Mouse (Mus musculus) liver, embryonic 14.5 days (tissue): ENCODE results near the gene Map2k5. TPM values are rescaled to one million over a fixed set of nuclear protein-coding genes. Genes with fewer than 3 reads are reported as not detected.

Experiments used
- ATAC-seq: fragments of 200-750 bp; cut with Nextera tagmentation; 2 replicates; pipeline ENCODE4 v1.8.0; 2017; ENCODE audit warnings: moderate number of reproducible peaks, mild to moderate bottlenecking, moderate library complexity; ENCODE audit not compliant: insufficient read depth
- DNase-seq, 3 experiments: peaks; one replicate each; pipeline ENCODE4 v3.0.0-alpha.2; 2012 to 2013; ENCODE audit warnings: low read depth in 3 of 3, low spot score in 3 of 3
- H3K27ac ChIP-seq: fragments of 300-500 bp; sonication (generic); 2 replicates; pipeline ENCODE4 v1.5.1; 2014; ENCODE audit warnings: moderate library complexity, mild to moderate bottlenecking, control low read depth, inconsistent platforms
- H3K27me3 ChIP-seq: fragments of 300-500 bp; sonication (generic); 2 replicates; pipeline ENCODE4 v1.6.1; 2014; ENCODE audit warnings: mild to moderate bottlenecking, low read length, moderate library complexity; ENCODE audit not compliant: control insufficient read depth, insufficient read depth
- H3K36me3 ChIP-seq: fragments of 300-500 bp; sonication (generic); replicated peaks from 2 replicates; pipeline ENCODE4 v1.6.1; 2014; ENCODE audit warnings: low read depth; ENCODE audit not compliant: control insufficient read depth, insufficient read depth
- H3K4me1 ChIP-seq, 2 experiments: fragments of 200-500 bp in 1 of 2; fragments of 300-500 bp in 1 of 2; sonication (generic) in 1 of 2; replicated peaks; 2 replicates each; pipeline ENCODE4 v1.6.1; 2012 to 2014; ENCODE audit warnings: antibody characterized with exemption in 1 of 2, inconsistent platforms in 1 of 2, low read length in 1 of 2; ENCODE audit not compliant: control insufficient read depth in 2 of 2, insufficient read depth in 2 of 2
- H3K4me2 ChIP-seq: fragments of 300-500 bp; sonication (generic); 2 replicates; pipeline ENCODE4 v1.6.1; 2014; ENCODE audit warnings: low read depth, mild to moderate bottlenecking, control low read depth, moderate library complexity
- H3K4me3 ChIP-seq, 2 experiments: fragments of 200-500 bp in 1 of 2; fragments of 300-500 bp in 1 of 2; sonication (generic) in 1 of 2; 2 replicates each; pipeline ENCODE4 v1.5.1; 2012 to 2014; ENCODE audit warnings: low read depth in 2 of 2, low read length in 2 of 2, mild to moderate bottlenecking in 2 of 2, control low read depth in 1 of 2, inconsistent platforms in 1 of 2, moderate library complexity in 1 of 2; ENCODE audit not compliant: insufficient read depth in 1 of 2
- H3K9ac ChIP-seq: fragments of 300-500 bp; sonication (generic); replicated peaks from 2 replicates; pipeline ENCODE4 v1.6.1; 2014; ENCODE audit warnings: mild to moderate bottlenecking, control low read depth, moderate library complexity
- H3K9me3 ChIP-seq: fragments of 300-500 bp; sonication (generic); 2 replicates; pipeline ENCODE4 v1.6.1; 2016; ENCODE audit warnings: low read length, mixed read lengths; ENCODE audit not compliant: control insufficient read depth
- CTCF ChIP-seq: IDR thresholded peaks from 2 replicates; pipeline ENCODE4 v1.5.1; 2016; ENCODE audit warnings: antibody characterized with exemption, low read depth, control low read depth
- EP300 ChIP-seq: IDR thresholded peaks from 2 replicates; pipeline ENCODE4 v1.6.1; 2016; ENCODE audit warnings: antibody characterized with exemption, low read depth
- WGBS: fragments of 180-500 bp; shearing (Covaris S2); extraction: QIAGEN DNeasy Blood & Tissue Kit; methylation state at CpG from one replicate; pipeline ENCODE4 v1.1.7; 2014; ENCODE audit not compliant: insufficient replicate concordance; 5-methylcytosine and 5-hydroxymethylcytosine counted together
- polyA plus RNA-seq, 2 experiments: library from polyadenylated mRNA; depleted of rRNA in 1 of 2; stranded (reverse) in 1 of 2; unstranded in 1 of 2; fragments of >200 nt; fragmentation: Nextera tagmentation in 1 of 2; extraction: Ambion mirVana in 1 of 2; gene quantifications; 2 replicates each; pipeline versions ENCODE4 v1.2.1 to v1.2.3; 2012 to 2014

The Map2k5 gene
- polyA plus RNA-seq, 2 experiments, result 6.1 to 7.4 TPM

- ATAC-seq (no peak), DNase-seq (no peak)
- H3K4me1 ChIP-seq, result peaks cover 0 to 4% of the 10 kb centered on the region in 2 experiments; a peak in 1 of 4 replicates
- TF ChIP-seq CTCF (no peak), EP300 (no peak)
- H3K4me2 ChIP-seq, result no peak overlapping the region
- H3K4me3 ChIP-seq, result no peak overlapping the region
- no peaks in the 10 kb centered on the region for H3K36me3 ChIP-seq
- peaks cover 81% of the 10 kb centered on the region for H3K27me3 ChIP-seq
- no peaks in the 10 kb centered on the region for H3K9me3 ChIP-seq
- H3K9ac ChIP-seq, result no peak overlapping the region
- H3K27ac ChIP-seq, result no peak overlapping the region
- 4% methylated on average over 11 of the region's 11 CpGs for WGBS
These were observed 242.3 kb downstream of the Map2k5 start for GRCm38 (mm10) chr9:63135356-63135755.

- WGBS, result 9% methylated on average over 6 of the region's 6 CpGs
- peak overlapping the region; percentile 53 for H3K4me2 ChIP-seq
- peak overlapping the region; percentile 23 to 36; a peak in 2 of 4 replicates for H3K4me3 ChIP-seq
- no peaks in the 10 kb centered on the region for H3K9me3 ChIP-seq
- DNase-seq (no peak), ATAC-seq (no peak)
- no peak overlapping the region for H3K27ac ChIP-seq
- no peak overlapping the region for H3K9ac ChIP-seq
- peaks cover 0 to 4% of the 10 kb centered on the region in 2 experiments; a peak in 1 of 4 replicates for H3K4me1 ChIP-seq
- no peaks in the 10 kb centered on the region for H3K36me3 ChIP-seq
- TF ChIP-seq EP300 (no peak), CTCF (no peak)
- peaks cover 64% of the 10 kb centered on the region for H3K27me3 ChIP-seq
These were observed 244.0 kb downstream of the Map2k5 start for GRCm38 (mm10) chr9:63133659-63134058.

- Histone ChIP-seq H3K36me3 (no peaks in the 10 kb centered on the region), H3K4me3 (peak overlapping the region; percentile 52 to 69), H3K9ac (peak overlapping the region; percentile 31), H3K9me3 (no peaks in the 10 kb centered on the region), H3K4me1 (peaks cover 0 to 4% of the 10 kb centered on the region in 2 experiments; a peak in 1 of 4 replicates), H3K4me2 (peak overlapping the region; percentile 69), H3K27ac (no peak overlapping the region), H3K27me3 (peaks cover 57% of the 10 kb centered on the region)
- TF ChIP-seq CTCF (no peak), EP300 (no peak)
- WGBS, result 1% methylated on average over 48 of the region's 48 CpGs
- ATAC-seq (peak; percentile 99), DNase-seq (peak; percentile 68 to 75 (median 72))
These were observed 244.8 kb downstream of the Map2k5 start for GRCm38 (mm10) chr9:63132673-63133601.

DNA sequence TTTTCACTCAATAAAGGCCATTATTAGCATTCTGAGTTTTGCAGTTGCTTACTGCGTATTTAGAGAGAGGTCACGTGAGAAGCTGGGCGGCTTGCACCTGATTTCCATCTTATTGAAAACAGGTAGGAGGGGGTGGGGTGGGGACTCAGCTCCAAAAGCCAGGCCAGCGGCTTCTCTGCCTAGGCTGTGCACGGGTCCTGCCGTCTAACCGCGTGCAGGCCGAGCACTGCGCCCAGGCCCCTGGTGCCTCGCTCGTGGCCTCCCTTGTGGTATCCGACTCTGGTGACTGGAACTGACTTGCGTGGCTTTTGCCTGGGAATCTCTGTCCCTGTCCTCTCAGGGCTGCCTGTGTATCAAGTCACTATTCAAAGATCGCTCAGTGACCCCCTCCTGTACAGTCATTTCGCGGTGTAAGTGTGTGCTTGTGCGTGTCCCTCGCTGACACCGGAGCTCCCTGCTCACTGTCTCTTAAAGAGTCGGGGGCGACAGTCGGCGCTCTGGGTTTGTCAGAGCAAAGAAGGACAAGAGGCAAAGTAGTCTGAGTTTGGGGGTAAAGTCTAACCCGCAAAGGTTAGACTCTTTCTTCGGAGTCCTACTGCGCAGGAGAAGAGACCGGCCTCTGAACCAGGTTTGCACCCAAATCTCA lies 245.6 kb downstream of the Map2k5 start:
- no peak for TF ChIP-seq CTCF
- TF ChIP-seq EP300, result no peak
- Histone ChIP-seq H3K27me3 (peaks cover 48% of the 10 kb centered on the region), H3K9ac (peak overlapping the region; percentile 31), H3K9me3 (no peaks in the 10 kb centered on the region), H3K36me3 (no peaks in the 10 kb centered on the region), H3K27ac (no peak overlapping the region), H3K4me2 (peak overlapping the region; percentile 69), H3K4me3 (peak overlapping the region; percentile 52 to 69), H3K4me1 (peaks cover 0 to 4% of the 10 kb centered on the region in 2 experiments; a peak in 1 of 4 replicates)
- DNase-seq (no peak), ATAC-seq (no peak)
- 7% methylated on average over 28 of the region's 28 CpGs for WGBS

DNA sequence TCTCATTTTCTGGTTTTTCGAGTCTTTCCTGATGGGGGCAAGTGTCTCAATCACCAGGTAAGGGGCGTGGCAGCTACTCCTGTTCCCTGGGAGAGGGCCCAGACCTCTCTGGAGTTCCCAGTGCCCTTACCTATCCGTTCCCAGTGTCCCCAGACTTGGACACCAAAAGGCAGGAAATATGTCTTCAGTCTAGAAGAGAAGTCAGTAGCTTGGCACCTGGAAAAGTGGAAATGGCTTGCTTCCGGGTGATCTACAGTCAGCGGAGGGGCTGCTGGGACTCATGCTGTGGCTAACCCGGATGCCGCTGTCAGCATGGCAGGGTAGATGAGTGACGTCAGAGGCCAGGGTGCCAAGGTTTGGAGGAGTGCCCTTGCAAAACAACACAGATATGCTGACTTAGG lies 248.1 kb downstream of the Map2k5 start:
- peaks cover 0 to 4% of the 10 kb centered on the region in 2 experiments; a peak in 1 of 4 replicates for H3K4me1 ChIP-seq
- DNase-seq (no peak), ATAC-seq (no peak)
- WGBS, result 60% methylated on average over 8 of the region's 8 CpGs
- no peak overlapping the region for H3K9ac ChIP-seq
- H3K27ac ChIP-seq, result no peak overlapping the region
- H3K27me3 ChIP-seq, result peaks cover 24% of the 10 kb centered on the region
- H3K36me3 ChIP-seq, result no peaks in the 10 kb centered on the region
- H3K9me3 ChIP-seq, result no peaks in the 10 kb centered on the region
- TF ChIP-seq EP300 (no peak), CTCF (no peak)
- no peak overlapping the region for H3K4me2 ChIP-seq
- H3K4me3 ChIP-seq, result no peak overlapping the region
